ENCODE assay signal across 18 mouse cellular contexts in genomic region chr17:76578323-76578722, GRCm38 (mm10).
"Had no signal": no experiment of that assay in that cellular context is flagged by ENCODE, and none has a peak within 500 bp of the region (broad histone marks: within the 10 kb centered on the region; RNA-seq: fewer than 3 reads in every experiment).

No protein-coding gene starts in this region.

- H3K27me3 ChIP-seq: intestine, embryonic 15.5 days; liver, embryonic 13.5 days; midbrain, embryonic 12.5 days; midbrain, embryonic 15.5 days; neural tube, embryonic 12.5 days; neural tube, embryonic 15.5 days had no signal

- H3K4me2 ChIP-seq: intestine, embryonic 15.5 days; liver, embryonic 13.5 days; midbrain, embryonic 12.5 days; midbrain, embryonic 15.5 days; neural tube, embryonic 12.5 days; neural tube, embryonic 15.5 days had no signal

- H3K4me3 ChIP-seq: intestine, embryonic 15.5 days; left cerebral cortex, adult 2 months; liver, embryonic 13.5 days; midbrain, embryonic 12.5 days; midbrain, embryonic 15.5 days; neural tube, embryonic 12.5 days; neural tube, embryonic 15.5 days had no signal

- ATAC-seq: intestine, embryonic 15.5 days; midbrain, embryonic 15.5 days had no signal

- DNase-seq: kidney, adult 18-20 months; kidney, adult 9 months; kidney, postnatal 36 days; layer of hippocampus, postnatal 36 days; liver, embryonic 13.5 days; lung, adult 2 months; lung, postnatal 14 days; lung, postnatal 4 days; thymus, adult 2 months; thymus, postnatal 14 days; thymus, postnatal 4 days had no signal

- H3K4me1 ChIP-seq: intestine, embryonic 15.5 days; liver, embryonic 13.5 days; midbrain, embryonic 12.5 days; midbrain, embryonic 15.5 days; neural tube, embryonic 12.5 days; neural tube, embryonic 15.5 days had no signal

- H3K27ac ChIP-seq: intestine, embryonic 15.5 days; left cerebral cortex, adult 2 months; liver, embryonic 13.5 days; midbrain, embryonic 12.5 days; midbrain, embryonic 15.5 days; neural tube, embryonic 12.5 days; neural tube, embryonic 15.5 days; stomach, postnatal 0 days had no signal

- H3K36me3 ChIP-seq: intestine, embryonic 15.5 days; liver, embryonic 13.5 days; midbrain, embryonic 12.5 days; midbrain, embryonic 15.5 days; neural tube, embryonic 12.5 days; neural tube, embryonic 15.5 days had no signal

- H3K9me3 ChIP-seq: intestine, embryonic 15.5 days; liver, embryonic 13.5 days; midbrain, embryonic 12.5 days; midbrain, embryonic 15.5 days; neural tube, embryonic 12.5 days; neural tube, embryonic 15.5 days had no signal

- H3K9ac ChIP-seq: intestine, embryonic 15.5 days; liver, embryonic 13.5 days; midbrain, embryonic 12.5 days; midbrain, embryonic 15.5 days; neural tube, embryonic 12.5 days; neural tube, embryonic 15.5 days had no signal
